Mouse (Mus musculus) olfactory bulb, adult 2 months (tissue): ENCODE measurements around the gene Med16. TPM values are rescaled to one million over a fixed set of nuclear protein-coding genes. Genes with fewer than 3 reads are reported as not detected.
"Not testable (repeated sequence)": the region's sequence is repeated elsewhere in the genome, so short reads cannot be mapped to it uniquely, and the experiment has no call there.

Experiments
- H3K27ac ChIP-seq: fragments of 200-500 bp; 2 replicates; pipeline ENCODE4 v1.5.1; 2012; ENCODE audit warnings: low read depth, low read length; ENCODE audit not compliant: insufficient read depth
- H3K4me1 ChIP-seq: fragments of 200-500 bp; 2 replicates; pipeline ENCODE4 v1.6.1; 2012; ENCODE audit warnings: low read length; ENCODE audit not compliant: control insufficient read depth, insufficient read depth
- H3K4me3 ChIP-seq: fragments of 200-500 bp; 2 replicates; pipeline ENCODE4 v1.5.1; 2012; ENCODE audit warnings: mild to moderate bottlenecking, low read depth, low read length, moderate library complexity; ENCODE audit not compliant: insufficient read depth
- CTCF ChIP-seq: fragments of 200-500 bp; IDR thresholded peaks from 2 replicates; pipeline ENCODE4 v1.5.1; 2012; ENCODE audit warnings: low read depth, mild to moderate bottlenecking, low read length, moderate library complexity; ENCODE audit not compliant: insufficient read depth
- POLR2A ChIP-seq: fragments of 200-500 bp; IDR thresholded peaks from 2 replicates; pipeline ENCODE4 v1.6.1; 2012; ENCODE audit warnings: mild to moderate bottlenecking, low read depth, low read length, moderate library complexity; ENCODE audit not compliant: insufficient read depth
- WGBS: fragments of 180-500 bp; shearing (Covaris S2); methylation state at CpG from one replicate; pipeline ENCODE4 v1.1.7; 2018; 5-methylcytosine and 5-hydroxymethylcytosine counted together
- polyA plus RNA-seq: library from polyadenylated mRNA; stranded (reverse); fragments of >200 nt; gene quantifications from 2 replicates; pipeline ENCODE4 v1.2.4, GENCODE M21; 2012; ENCODE audit warnings: low replicate concordance; ENCODE audit not compliant: missing spikeins, insufficient read depth, insufficient read length

Med16 gene
- polyA plus RNA-seq, 1 experiment = not detected

DNA sequence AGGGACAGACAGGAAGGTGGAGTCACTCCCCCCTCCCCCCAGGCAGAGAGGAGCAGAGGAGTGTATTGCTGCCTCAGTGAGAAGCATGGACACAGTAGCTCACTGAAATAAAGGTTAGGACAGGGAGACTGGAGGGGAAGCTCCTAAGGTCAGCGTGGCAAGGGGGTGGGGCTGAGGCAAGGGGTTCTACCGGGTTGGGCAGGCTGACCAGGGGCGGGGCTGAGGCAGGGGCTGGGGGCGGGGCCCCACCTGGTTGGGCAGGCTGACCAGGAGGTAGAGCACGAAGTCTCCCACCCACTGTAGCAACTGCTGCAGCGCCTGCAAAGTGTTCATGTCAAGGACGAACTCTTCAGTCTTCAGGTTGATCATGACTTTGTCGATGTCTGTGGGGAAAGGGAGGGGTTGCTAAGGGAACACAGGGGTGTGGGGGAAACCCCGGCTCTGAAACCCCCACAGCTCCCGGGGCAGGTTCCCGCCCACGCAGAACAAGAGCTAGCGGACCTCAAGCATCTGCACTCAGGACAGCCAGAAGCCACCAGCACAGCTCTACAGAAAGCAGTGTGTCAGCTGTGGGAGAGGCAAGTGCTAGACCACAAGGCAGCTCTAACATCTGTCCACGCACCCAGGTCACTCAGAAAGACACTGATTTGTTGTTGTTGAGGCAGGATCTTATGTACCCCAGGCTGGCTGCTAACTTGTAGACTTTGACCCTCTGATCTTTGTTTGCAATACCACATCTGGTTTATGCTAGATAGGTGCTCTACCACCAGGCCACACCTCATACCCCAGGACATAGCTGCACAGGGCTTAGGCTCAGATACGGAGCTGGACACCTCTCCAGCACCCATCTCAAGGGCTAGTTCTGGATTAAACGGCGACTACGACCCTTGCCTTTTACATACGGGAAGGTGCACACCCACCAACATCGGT is 11.1 kb downstream of the Med16 start:
- H3K4me1 ChIP-seq = peaks cover 43% of the 10 kb centered on the region
- TF ChIP-seq CTCF = no peak
- TF ChIP-seq POLR2A = no peak
- 67% methylated on average over 20 of the region's 20 CpGs for WGBS
- no peak overlapping the region for H3K27ac ChIP-seq
- no peak overlapping the region for H3K4me3 ChIP-seq

DNA sequence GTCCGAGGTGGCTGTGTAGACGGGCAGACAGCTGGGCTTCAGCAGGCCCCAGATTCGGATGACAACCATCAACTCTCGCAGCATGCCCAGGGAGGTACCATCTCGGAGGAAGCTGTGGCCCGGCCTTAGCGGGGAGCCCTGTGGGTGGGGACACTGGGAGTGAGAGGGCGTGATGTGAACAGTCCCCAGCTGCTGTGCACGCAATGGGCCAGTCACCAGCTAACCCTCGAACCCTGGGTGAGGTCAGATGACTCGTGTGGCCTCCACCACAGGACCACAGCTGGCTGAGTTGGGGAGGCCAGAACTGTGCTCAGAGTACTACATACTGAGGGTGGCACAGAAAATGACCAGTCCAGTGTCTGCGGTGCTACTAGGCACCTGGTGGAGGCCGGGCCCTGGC is 11.9 kb downstream of the Med16 start:
- H3K4me1 ChIP-seq = peaks cover 36% of the 10 kb centered on the region
- TF ChIP-seq CTCF (no peak), POLR2A (no peak)
- H3K27ac ChIP-seq = no peak overlapping the region
- 78% methylated on average over 13 of the region's 13 CpGs for WGBS
- no peak overlapping the region for H3K4me3 ChIP-seq

DNA sequence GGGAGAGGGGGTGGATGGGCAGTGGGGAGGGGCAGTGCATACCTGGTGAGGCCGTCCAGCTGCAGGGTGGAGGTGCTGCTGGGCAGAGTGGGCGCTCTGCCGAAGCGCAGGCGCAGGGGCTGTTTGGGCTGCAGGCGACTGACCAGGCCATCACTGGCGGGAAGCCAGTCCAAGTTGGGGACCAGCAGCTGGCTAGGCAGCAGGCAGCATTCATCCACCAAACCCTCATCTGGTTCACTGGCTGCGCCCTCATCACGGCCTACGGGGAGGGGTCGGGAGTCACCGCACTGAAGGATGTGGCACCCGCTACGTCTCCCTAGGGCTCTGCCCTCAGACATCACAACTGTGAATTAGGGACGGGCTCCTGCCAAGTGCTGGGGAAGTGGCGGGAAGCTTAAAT is 12.4 kb downstream of the Med16 start:
- 75% methylated on average over 16 of the region's 16 CpGs for WGBS
- H3K4me3 ChIP-seq = no peak overlapping the region
- no peak for TF ChIP-seq POLR2A
- TF ChIP-seq CTCF = no peak
- peaks cover 32% of the 10 kb centered on the region for H3K4me1 ChIP-seq
- H3K27ac ChIP-seq = no peak overlapping the region

DNA sequence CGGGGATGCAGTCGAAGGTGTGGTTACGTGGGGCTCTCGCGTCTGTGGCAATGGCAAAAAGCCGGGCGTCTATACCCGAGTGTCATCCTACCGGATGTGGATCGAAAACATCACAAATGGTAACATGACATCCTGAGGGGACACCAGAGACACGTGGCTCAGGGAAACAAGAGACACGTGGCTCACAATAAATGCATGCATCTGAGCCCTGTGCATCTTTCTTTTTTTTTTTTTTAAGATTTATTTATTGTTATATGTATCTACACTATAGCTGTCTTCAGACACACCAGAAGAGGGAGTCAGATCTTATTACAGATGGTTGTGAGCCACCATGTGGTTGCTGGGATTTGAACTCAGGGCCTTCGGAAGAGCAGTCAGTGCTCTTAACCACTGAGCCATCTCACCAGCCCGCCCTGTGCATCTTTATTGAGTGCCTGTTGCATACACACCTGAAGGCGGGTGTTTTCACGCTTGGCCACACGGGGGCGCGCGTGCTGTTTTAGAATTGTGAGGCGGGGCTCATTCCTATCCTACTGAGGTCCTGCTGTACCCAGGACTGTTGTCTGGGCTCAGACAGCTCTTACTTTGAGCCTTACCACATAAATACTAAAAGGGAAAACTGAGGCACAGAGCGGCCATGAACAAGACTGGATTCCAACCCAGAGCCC is 16.1 kb downstream of the Med16 start:
- not testable (repeated sequence) for H3K27ac ChIP-seq, H3K4me3 ChIP-seq, H3K4me1 ChIP-seq
- 42% methylated on average over 22 of the region's 22 CpGs for WGBS
- TF ChIP-seq CTCF = peak; percentile 85

DNA sequence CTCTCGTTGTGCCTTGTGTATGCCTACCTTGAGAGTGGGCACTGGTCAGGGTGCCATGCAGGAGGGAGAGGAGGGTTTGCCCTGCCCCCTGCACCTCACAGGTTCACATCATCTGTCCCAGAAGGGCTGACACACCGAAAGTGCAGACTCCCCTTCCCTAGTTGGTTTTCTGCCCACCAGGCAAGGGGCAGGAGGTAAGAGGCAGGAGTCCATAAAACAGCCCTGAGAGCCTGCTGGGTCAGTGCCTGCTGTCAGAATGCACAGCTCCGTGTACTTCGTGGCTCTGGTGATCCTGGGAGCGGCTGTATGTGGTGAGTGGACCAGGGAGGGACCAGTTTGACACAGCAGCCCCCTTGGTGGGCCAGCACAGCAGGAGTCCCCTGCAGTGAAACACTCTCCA is 18.1 kb downstream of the Med16 start, which contains the start of gene Cfd:
Gene Cfd (plus strand): TSS at position 184 of the 400 bp plus-strand sequence.
- no peak for TF ChIP-seq POLR2A
- no peak for TF ChIP-seq CTCF

DNA sequence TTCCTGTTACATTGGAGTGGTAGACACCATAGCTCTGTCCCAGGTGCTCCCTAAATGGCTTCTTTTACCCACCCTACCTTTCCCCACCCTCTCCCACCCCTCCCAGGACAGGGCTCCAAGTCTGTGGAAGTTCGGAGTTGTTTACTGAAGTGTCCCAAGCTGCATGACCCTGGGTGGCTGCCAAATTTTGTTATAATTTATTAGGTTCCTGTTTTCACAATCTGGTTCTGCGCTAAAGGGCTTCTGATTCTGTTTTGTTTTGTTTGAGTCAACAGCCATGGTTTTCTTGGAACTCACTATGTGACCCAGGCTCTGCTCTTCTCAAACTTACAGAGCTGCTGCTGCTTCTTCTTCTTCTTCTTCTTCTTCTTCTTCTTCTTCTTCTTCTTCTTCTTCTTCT is 19.3 kb downstream of the Med16 start:
- Histone ChIP-seq H3K4me1 (no peaks in the 10 kb centered on the region), H3K27ac (no peak overlapping the region), H3K4me3 (no peak overlapping the region)
- no peak for TF ChIP-seq CTCF
- TF ChIP-seq POLR2A = no peak
- 84% methylated on average over 2 of the region's 2 CpGs for WGBS

More for the DNA sequence above, 18.1 kb downstream of the Med16 start, which contains the start of gene Cfd:
- H3K4me1 ChIP-seq = no peaks in the 10 kb centered on the region
- no peak within 1 kb of the TSS for H3K27ac ChIP-seq
- no peak within 1 kb of the TSS for H3K4me3 ChIP-seq
- 40% methylated on average over 5 of the region's 5 CpGs for WGBS

DNA sequence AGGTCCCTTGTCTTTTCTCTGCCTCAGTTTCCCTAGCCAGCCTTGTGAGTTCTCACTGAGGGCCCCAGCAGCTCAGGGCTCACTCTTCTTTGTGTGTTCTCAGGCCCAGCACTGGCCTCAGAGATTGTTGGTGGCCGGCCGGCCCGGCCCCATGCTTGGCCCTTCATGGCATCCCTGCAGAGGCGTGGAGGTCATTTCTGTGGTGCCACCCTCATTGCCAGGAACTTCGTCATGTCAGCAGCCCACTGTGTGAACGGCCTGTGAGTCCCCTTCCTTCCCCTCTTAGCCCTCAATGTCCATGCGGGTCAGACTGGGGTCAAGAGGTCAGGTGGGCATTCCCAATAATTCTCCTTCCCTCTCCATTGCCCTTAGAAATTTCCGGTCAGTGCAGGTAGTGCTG is 22.1 kb downstream of the Med16 start:
- TF ChIP-seq POLR2A = no peak
- no peak for TF ChIP-seq CTCF
- Histone ChIP-seq H3K27ac (no peak overlapping the region), H3K4me1 (peaks cover 13% of the 10 kb centered on the region), H3K4me3 (no peak overlapping the region)
- WGBS = 86% methylated on average over 8 of the region's 8 CpGs

DNA sequence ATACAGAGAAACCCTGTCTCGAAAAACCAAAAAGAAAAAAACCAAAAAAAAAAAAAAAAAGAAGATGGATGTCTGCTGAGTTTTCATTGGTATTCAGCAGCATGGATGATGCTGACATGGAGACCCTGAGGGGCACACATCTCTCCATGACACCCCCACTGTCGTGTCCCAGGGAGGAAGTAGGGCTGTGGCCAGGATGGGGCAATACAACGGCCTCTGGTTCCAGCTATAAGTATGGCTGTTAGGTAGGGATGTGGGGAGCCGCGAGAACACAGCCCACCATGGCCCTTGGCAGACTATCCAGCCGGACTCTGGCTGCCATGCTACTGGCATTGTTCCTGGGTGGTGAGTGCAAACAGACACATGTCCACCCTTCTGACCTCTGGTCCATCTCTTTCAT is 22.7 kb downstream of the Med16 start, which contains the start of gene Elane:
Gene Elane (plus strand): TSS at position 194 of the 400 bp plus-strand sequence.
- H3K4me1 ChIP-seq = peaks cover 14% of the 10 kb centered on the region
- H3K4me3 ChIP-seq = no peak within 1 kb of the TSS
- H3K27ac ChIP-seq = no peak within 1 kb of the TSS
- WGBS = 84% methylated on average over 6 of the region's 6 CpGs
- TF ChIP-seq POLR2A = no peak

DNA sequence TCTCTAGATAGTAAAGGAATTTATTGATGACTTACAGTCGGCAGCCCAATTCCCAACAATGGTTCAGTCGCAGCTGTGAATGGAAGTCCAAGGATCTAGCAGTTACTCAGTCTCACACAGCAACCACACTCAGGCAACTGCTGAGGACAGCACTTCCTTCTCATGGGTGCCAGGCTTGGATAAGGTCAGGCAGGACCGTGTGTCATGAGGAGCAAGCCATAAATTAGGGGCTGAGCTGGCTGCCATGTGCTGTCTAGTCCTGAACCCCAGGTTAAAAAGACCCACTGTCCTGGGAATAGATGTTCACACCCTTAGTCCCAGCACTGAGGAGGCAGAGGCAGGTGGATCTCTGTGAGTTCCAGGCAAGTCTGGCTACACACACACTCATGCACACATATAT is 23.8 kb downstream of the Med16 start:
- not testable (repeated sequence) for H3K27ac ChIP-seq, H3K4me3 ChIP-seq
- 76% methylated on average over 3 of the region's 3 CpGs for WGBS
- H3K4me1 ChIP-seq = peaks cover 21% of the 10 kb centered on the region
